Mouse (Mus musculus) liver, embryonic 14.5 days (tissue): ENCODE data around the gene Eif3b. TPM values are rescaled to one million over a fixed set of nuclear protein-coding genes. Genes with fewer than 3 reads are reported as not detected.
"Not testable (repeated sequence)": the region's sequence is repeated elsewhere in the genome, so short reads cannot be mapped to it uniquely, and the experiment has no call there.

Experiments
- ATAC-seq: fragments of 200-750 bp; cut with Nextera tagmentation; 2 replicates; pipeline ENCODE4 v1.8.0; 2017; ENCODE audit warnings: moderate number of reproducible peaks, mild to moderate bottlenecking, moderate library complexity; ENCODE audit not compliant: insufficient read depth
- DNase-seq, 3 experiments: peaks; one replicate each; pipeline ENCODE4 v3.0.0-alpha.2; 2012 to 2013; ENCODE audit warnings: low read depth in 3 of 3, low spot score in 3 of 3
- H3K27ac ChIP-seq: fragments of 300-500 bp; sonication (generic); 2 replicates; pipeline ENCODE4 v1.5.1; 2014; ENCODE audit warnings: moderate library complexity, mild to moderate bottlenecking, control low read depth, inconsistent platforms
- H3K27me3 ChIP-seq: fragments of 300-500 bp; sonication (generic); 2 replicates; pipeline ENCODE4 v1.6.1; 2014; ENCODE audit warnings: mild to moderate bottlenecking, low read length, moderate library complexity; ENCODE audit not compliant: control insufficient read depth, insufficient read depth
- H3K36me3 ChIP-seq: fragments of 300-500 bp; sonication (generic); replicated peaks from 2 replicates; pipeline ENCODE4 v1.6.1; 2014; ENCODE audit warnings: low read depth; ENCODE audit not compliant: control insufficient read depth, insufficient read depth
- H3K4me1 ChIP-seq, 2 experiments: fragments of 200-500 bp in 1 of 2; fragments of 300-500 bp in 1 of 2; sonication (generic) in 1 of 2; replicated peaks; 2 replicates each; pipeline ENCODE4 v1.6.1; 2012 to 2014; ENCODE audit warnings: antibody characterized with exemption in 1 of 2, inconsistent platforms in 1 of 2, low read length in 1 of 2; ENCODE audit not compliant: control insufficient read depth in 2 of 2, insufficient read depth in 2 of 2
- H3K4me2 ChIP-seq: fragments of 300-500 bp; sonication (generic); 2 replicates; pipeline ENCODE4 v1.6.1; 2014; ENCODE audit warnings: low read depth, mild to moderate bottlenecking, control low read depth, moderate library complexity
- H3K4me3 ChIP-seq, 2 experiments: fragments of 200-500 bp in 1 of 2; fragments of 300-500 bp in 1 of 2; sonication (generic) in 1 of 2; 2 replicates each; pipeline ENCODE4 v1.5.1; 2012 to 2014; ENCODE audit warnings: low read depth in 2 of 2, low read length in 2 of 2, mild to moderate bottlenecking in 2 of 2, control low read depth in 1 of 2, inconsistent platforms in 1 of 2, moderate library complexity in 1 of 2; ENCODE audit not compliant: insufficient read depth in 1 of 2
- H3K9ac ChIP-seq: fragments of 300-500 bp; sonication (generic); replicated peaks from 2 replicates; pipeline ENCODE4 v1.6.1; 2014; ENCODE audit warnings: mild to moderate bottlenecking, control low read depth, moderate library complexity
- H3K9me3 ChIP-seq: fragments of 300-500 bp; sonication (generic); 2 replicates; pipeline ENCODE4 v1.6.1; 2016; ENCODE audit warnings: low read length, mixed read lengths; ENCODE audit not compliant: control insufficient read depth
- CTCF ChIP-seq: IDR thresholded peaks from 2 replicates; pipeline ENCODE4 v1.5.1; 2016; ENCODE audit warnings: antibody characterized with exemption, low read depth, control low read depth
- EP300 ChIP-seq: IDR thresholded peaks from 2 replicates; pipeline ENCODE4 v1.6.1; 2016; ENCODE audit warnings: antibody characterized with exemption, low read depth
- WGBS: fragments of 180-500 bp; shearing (Covaris S2); extraction: QIAGEN DNeasy Blood & Tissue Kit; methylation state at CpG from one replicate; pipeline ENCODE4 v1.1.7; 2014; ENCODE audit not compliant: insufficient replicate concordance; 5-methylcytosine and 5-hydroxymethylcytosine counted together
- polyA plus RNA-seq, 2 experiments: library from polyadenylated mRNA; depleted of rRNA in 1 of 2; stranded (reverse) in 1 of 2; unstranded in 1 of 2; fragments of >200 nt; fragmentation: Nextera tagmentation in 1 of 2; extraction: Ambion mirVana in 1 of 2; gene quantifications; 2 replicates each; pipeline versions ENCODE4 v1.2.1 to v1.2.3; 2012 to 2014

Gene Eif3b
- polyA plus RNA-seq, 2 experiments: 85.2 to 86.8 TPM

DNA sequence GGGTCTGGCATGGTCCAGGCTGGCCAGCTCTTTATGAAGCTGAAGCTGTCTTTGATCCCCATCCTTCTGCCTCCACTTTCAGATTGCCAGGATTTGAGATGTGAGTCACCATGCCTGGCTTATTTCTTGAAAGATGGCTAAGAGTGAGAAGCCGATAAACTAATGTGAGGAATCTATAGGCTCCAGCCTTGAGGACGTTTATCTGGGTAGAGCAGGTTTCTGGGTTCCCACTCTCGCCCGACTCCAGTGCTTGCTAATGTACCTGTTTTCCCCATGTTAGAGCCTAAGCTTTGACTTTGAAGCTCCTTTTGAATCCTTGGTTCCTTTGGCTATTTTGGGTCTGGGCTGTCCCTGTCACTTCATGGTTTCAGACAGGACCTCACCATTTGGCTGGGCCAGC lies 1.5 kb downstream of the Eif3b start:
- Histone ChIP-seq H3K4me2 (peak overlapping the region; percentile 97), H3K36me3 (peaks cover 20% of the 10 kb centered on the region), H3K4me3 (peak overlapping the region; percentile 86 to 91), H3K27me3 (no peaks in the 10 kb centered on the region), H3K9me3 (no peaks in the 10 kb centered on the region), H3K4me1 (peaks cover 19% of the 10 kb centered on the region in 2 experiments), H3K9ac (peak overlapping the region; percentile 83), H3K27ac (peak overlapping the region; percentile 44)
- ATAC-seq (no peak), DNase-seq (peak; percentile 44 to 62 (median 59))
- 11% methylated on average over 4 of the region's 4 CpGs for WGBS
- TF ChIP-seq EP300 (peak; percentile 75), CTCF (no peak)

DNA sequence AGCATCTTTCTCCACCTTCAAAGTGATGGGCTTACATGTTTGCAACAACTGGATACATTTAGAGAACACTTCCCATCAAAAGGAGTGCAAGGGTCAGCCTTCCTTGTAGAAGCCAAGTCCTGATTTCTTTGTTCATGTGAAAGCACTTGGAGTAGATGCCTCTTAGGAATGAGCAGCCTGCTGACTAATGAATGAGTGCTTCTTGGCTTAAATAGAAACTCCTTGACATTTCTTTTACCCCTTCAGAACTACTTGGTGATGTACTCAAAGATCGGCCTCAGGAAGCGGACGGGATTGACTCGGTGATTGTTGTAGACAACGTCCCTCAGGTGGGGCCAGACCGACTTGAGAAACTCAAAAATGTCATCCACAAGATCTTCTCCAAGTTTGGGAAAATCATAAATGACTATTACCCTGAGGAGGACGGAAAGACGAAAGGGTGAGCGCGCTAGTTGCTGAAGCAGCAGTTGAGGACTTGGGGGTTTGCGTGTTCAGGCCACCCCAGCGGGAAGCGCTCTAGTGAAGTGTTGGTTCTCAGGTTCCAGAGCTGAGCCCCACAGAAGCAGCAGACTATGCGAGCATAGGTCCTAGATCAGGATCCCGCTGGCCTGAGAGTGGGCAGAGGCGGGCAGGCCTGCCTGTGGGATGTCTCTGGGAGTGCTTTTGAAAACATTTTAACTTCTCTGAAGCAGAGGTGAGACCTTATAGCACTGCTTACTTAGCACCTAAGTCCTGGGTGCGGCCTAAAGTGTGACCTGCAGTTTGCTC lies 6.1 kb downstream of the Eif3b start:
- ATAC-seq (no peak), DNase-seq (no peak)
- Histone ChIP-seq H3K4me2 (no peak overlapping the region), H3K27ac (no peak overlapping the region), H3K36me3 (peaks cover 62% of the 10 kb centered on the region), H3K9ac (no peak overlapping the region), H3K4me3 (no peak overlapping the region), H3K27me3 (no peaks in the 10 kb centered on the region), H3K4me1 (peaks cover 16 to 17% of the 10 kb centered on the region in 2 experiments), H3K9me3 (no peaks in the 10 kb centered on the region)
- TF ChIP-seq EP300 (no peak), CTCF (no peak)
- 89% methylated on average over 17 of the region's 17 CpGs for WGBS

DNA sequence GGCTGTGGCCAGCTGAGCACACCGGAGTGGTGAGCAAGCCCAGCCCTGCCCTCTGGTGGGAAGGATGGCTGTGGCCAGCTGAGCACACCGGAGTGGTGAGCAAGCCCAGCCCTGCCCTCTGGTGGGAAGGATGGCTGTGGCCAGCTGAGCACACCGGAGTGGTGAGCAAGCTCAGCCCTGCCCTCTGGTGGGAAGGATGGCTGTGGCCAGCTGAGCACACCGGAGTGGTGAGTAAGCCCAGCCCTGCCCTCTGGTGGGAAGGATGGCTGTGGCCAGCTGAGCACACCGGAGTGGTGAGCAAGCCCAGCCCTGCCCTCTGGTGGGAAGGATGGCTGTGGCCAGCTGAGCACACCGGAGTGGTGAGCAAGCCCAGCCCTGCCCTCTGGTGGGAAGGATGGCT lies 20.0 kb downstream of the Eif3b start:
- not testable (repeated sequence) for DNase-seq, H3K9ac ChIP-seq, H3K27ac ChIP-seq, H3K4me2 ChIP-seq, H3K4me3 ChIP-seq, H3K4me1 ChIP-seq, H3K27me3 ChIP-seq, H3K9me3 ChIP-seq, ATAC-seq
- no CpG with 5 or more reads among the region's 6 CpGs for WGBS
- H3K36me3 ChIP-seq: peaks cover 60% of the 10 kb centered on the region
- peak; percentile 65 for TF ChIP-seq CTCF

DNA sequence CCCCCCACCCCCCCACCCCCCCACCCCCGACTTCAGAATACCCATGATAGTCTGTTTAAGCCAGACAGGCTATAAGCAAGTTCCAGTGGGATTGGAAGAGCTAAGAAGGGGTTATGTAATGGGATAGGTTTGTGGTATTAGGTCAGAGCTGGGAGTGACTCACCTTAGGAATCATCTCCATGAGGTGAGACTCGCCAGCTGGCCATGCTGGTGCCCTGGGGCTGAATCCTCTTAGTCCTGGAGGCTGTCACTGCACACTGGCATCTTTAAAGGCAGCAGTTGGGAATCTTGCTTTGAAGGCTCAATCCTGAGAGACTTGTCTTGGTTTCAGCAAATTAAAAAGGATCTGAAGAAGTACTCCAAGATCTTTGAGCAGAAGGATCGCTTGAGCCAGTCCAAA lies 22.3 kb downstream of the Eif3b start:
- H3K4me3 ChIP-seq: no peak overlapping the region
- H3K36me3 ChIP-seq: peaks cover 52% of the 10 kb centered on the region
- no peaks in the 10 kb centered on the region for H3K27me3 ChIP-seq
- no peak overlapping the region for H3K4me2 ChIP-seq
- ATAC-seq (no peak), DNase-seq (no peak)
- no peak overlapping the region for H3K27ac ChIP-seq
- no peak overlapping the region for H3K9ac ChIP-seq
- TF ChIP-seq CTCF: no peak
- TF ChIP-seq EP300: no peak
- WGBS: 87% methylated on average over 3 of the region's 3 CpGs
- no peaks in the 10 kb centered on the region for H3K9me3 ChIP-seq
- H3K4me1 ChIP-seq: no peaks in the 10 kb centered on the region

DNA sequence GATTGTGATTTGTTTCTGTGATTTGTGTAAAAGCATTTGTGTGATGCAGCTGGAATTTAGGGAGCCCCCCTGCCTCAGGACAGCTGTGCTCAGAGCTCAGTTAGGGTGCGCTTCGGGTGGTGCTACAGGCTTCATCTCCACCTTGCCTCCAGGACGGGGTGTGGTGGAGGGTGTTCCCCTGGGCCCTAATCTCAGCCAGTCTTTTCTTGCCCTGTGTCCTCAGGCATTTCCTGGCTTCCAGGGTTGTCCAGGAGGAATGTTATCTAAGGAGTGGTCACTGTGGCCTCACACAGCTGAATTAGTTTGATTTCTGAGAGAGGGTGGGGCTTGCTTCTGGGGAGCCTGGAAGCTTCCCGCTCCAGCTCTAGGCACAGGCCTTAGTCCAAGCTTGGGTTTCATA lies 24.9 kb downstream of the Eif3b start:
- H3K27me3 ChIP-seq: no peaks in the 10 kb centered on the region
- no peak overlapping the region for H3K9ac ChIP-seq
- TF ChIP-seq EP300 (no peak), CTCF (no peak)
- H3K36me3 ChIP-seq: peaks cover 32% of the 10 kb centered on the region
- no peak overlapping the region for H3K27ac ChIP-seq
- H3K9me3 ChIP-seq: no peaks in the 10 kb centered on the region
- no peak overlapping the region for H3K4me2 ChIP-seq
- DNase-seq: no peak
- H3K4me3 ChIP-seq: no peak overlapping the region
- no peaks in the 10 kb centered on the region for H3K4me1 ChIP-seq
- ATAC-seq: no peak
- 75% methylated on average over 4 of the region's 4 CpGs for WGBS
